17 mouse cellular contexts compared by ENCODE assay signal in the genomic region with DNA sequence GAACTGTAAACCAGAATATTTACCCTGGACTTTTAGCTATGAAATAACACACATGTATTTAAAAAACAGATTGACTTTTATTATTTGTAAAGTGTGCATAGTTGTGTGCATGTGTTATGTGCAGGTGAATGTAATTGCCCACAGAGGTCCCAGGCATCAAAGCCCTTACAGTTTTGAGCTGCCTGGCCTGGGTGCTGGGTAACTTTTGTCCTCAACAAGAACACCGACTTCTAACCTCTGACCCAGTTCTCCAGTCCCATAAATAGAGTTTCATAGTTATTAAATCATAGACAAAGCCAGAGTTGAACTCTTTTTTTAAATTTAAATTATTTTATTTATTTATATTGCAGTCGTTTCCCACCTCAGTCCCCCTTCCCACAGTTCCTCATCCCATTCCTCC.
DNase-seq lines count a peak whose midpoint lies in the region; TF ChIP-seq lines count a peak whose summit lies in the region.
"Had no signal": no experiment of that assay in that cellular context is flagged by ENCODE, and none has a peak within 500 bp of the region (broad histone marks: within the 10 kb centered on the region; RNA-seq: fewer than 3 reads in every experiment).

No protein-coding gene starts in this region.

- H3K4me1 ChIP-seq in liver, adult 2 months (ENCODE audit: control insufficient read depth, insufficient read depth, low read length) = peaks cover 22% of the 10 kb centered on the region; the same call in 1 of the 2 replicates
- H3K4me1 ChIP-seq in brown adipose tissue, adult 24 weeks (ENCODE audit: control insufficient read depth, insufficient read depth, insufficient read length, low read length) = 0 out of 2 replicates have a peak, but pooled peaks cover 2% of the 10 kb centered on the region
- H3K4me1 ChIP-seq: embryonic facial prominence, embryonic 13.5 days; embryonic facial prominence, embryonic 15.5 days; forebrain, embryonic 10.5 days; forebrain, embryonic 12.5 days had no signal

- intact Hi-C loops in gastrocnemius, adult 2 months (cut with DNase I) = no loop called here

- H3K27ac ChIP-seq in liver, adult 2 months (replicated peaks; ENCODE audit: insufficient read depth, low read depth, low read length) = peak overlapping the region; percentile 85
- H3K27ac ChIP-seq in brown adipose tissue, adult 24 weeks (replicated peaks; ENCODE audit: low read depth, low read length) = peak overlapping the region; percentile 98
- H3K27ac ChIP-seq in gastrocnemius, adult 2 months = no peak overlapping the region
- H3K27ac ChIP-seq: embryonic facial prominence, embryonic 13.5 days; embryonic facial prominence, embryonic 15.5 days; forebrain, embryonic 10.5 days; forebrain, embryonic 12.5 days had no signal

- no peak for TF ChIP-seq POLR2A in liver, adult 2 months (IDR thresholded peaks at IDR 0.05; ENCODE audit: extremely low read depth, insufficient read depth, low read length)

- H3K27me3 ChIP-seq in liver, adult 2 months (ENCODE audit: control insufficient read depth, insufficient read depth, low read length) = no peaks in the 10 kb centered on the region
- H3K27me3 ChIP-seq: embryonic facial prominence, embryonic 13.5 days; embryonic facial prominence, embryonic 15.5 days; forebrain, embryonic 12.5 days had no signal

- H3K9ac ChIP-seq in liver, adult 2 months (ENCODE audit: low read depth, low read length) = no peak overlapping the region
- H3K9ac ChIP-seq: embryonic facial prominence, embryonic 13.5 days; embryonic facial prominence, embryonic 15.5 days; forebrain, embryonic 12.5 days had no signal

- H3K79me2 ChIP-seq in liver, adult 2 months (ENCODE audit: control insufficient read depth, insufficient read depth, low read length) = no peaks in the 10 kb centered on the region; the same call in 1 of the 2 replicates

- peak; percentile 63 for DNase-seq in liver, adult 2 months (ENCODE audit: extremely low read depth, low read depth, low spot score)
- DNase-seq in liver = no peak
- DNase-seq in adipocyte (ENCODE audit: low spot score) = peak; percentile 14
- DNase-seq in gastrocnemius, adult 2 months = no peak
- DNase-seq in ovary, postnatal 10 days (ENCODE audit: low spot score) = no peak
- DNase-seq: adrenal gland, adult 8-10 months; adrenal gland, postnatal 14 days; cerebellum, adult 11 months; cerebellum, adult 8-10 months; cerebellum, postnatal 36 days; embryo, embryonic 11 days had no signal

- no peaks in the 10 kb centered on the region for H3K36me3 ChIP-seq in liver, adult 2 months (ENCODE audit: control insufficient read depth, insufficient read depth, low read length)
- H3K36me3 ChIP-seq: embryonic facial prominence, embryonic 13.5 days; embryonic facial prominence, embryonic 15.5 days; forebrain, embryonic 10.5 days; forebrain, embryonic 12.5 days had no signal

- no peak for TF ChIP-seq CTCF in liver, adult 2 months (IDR thresholded peaks at IDR 0.05; ENCODE audit: low read depth, low read length)
- no peak for TF ChIP-seq CTCF in gastrocnemius, adult 2 months (IDR thresholded peaks at IDR 0.05)

- H3K4me3 ChIP-seq in liver, adult 2 months (ENCODE audit: insufficient read depth, low read depth, low read length) = no peak overlapping the region
- no peak overlapping the region for H3K4me3 ChIP-seq in brown adipose tissue, adult 24 weeks (ENCODE audit: insufficient read depth, low read depth, low read length)
- H3K4me3 ChIP-seq in gastrocnemius, adult 2 months = no peak overlapping the region
- H3K4me3 ChIP-seq: embryonic facial prominence, embryonic 13.5 days; embryonic facial prominence, embryonic 15.5 days; erythroblast, embryonic 14.5 days; forebrain, embryonic 10.5 days; forebrain, embryonic 12.5 days had no signal

- WGBS in liver, adult 2 months = 56% methylated on average over 2 of the region's 2 CpGs

Comparison
In these comparisons a context has a peak if more than half of its experiments do, and no peak if none do; other contexts are left out.
1. DNase-seq: peak in liver, adult 2 months (single experiment) and adipocyte (single experiment); none in liver (single experiment), gastrocnemius, adult 2 months (single experiment) and ovary, postnatal 10 days (single experiment).